Mouse (Mus musculus): ENCODE results near the gene Gfod1. TPM values are rescaled to one million over a fixed set of nuclear protein-coding genes. Genes with fewer than 3 reads are reported as not detected.
A peak's percentile ranks its signal among the peaks of the same experiment; 100 is the strongest.

Gene Gfod1
- total RNA-seq, 2 experiments from 2014 or later, result 108 to 112 TPM

- no peak for DNase-seq (ENCODE audit: low spot score in 2 of 2)
Observed at GRCm38 (mm10) chr13:43206118-43206683, 97.8 kb downstream of the Gfod1 start.

GRCm38 (mm10) chr13:43203641-43204040 is 100.3 kb downstream of the Gfod1 start:
- no peak for DNase-seq (ENCODE audit: low spot score in 2 of 2)

GRCm38 (mm10) chr13:43203234-43203633 is 100.7 kb downstream of the Gfod1 start:
- no peak for DNase-seq (ENCODE audit: low spot score in 2 of 2)

GRCm38 (mm10) chr13:43202351-43202750 is 101.6 kb downstream of the Gfod1 start:
- no peak for DNase-seq (ENCODE audit: low spot score in 2 of 2)

GRCm38 (mm10) chr13:43201033-43201432 is 102.9 kb downstream of the Gfod1 start:
- peak in 1 of 2 experiments; percentile 67 for DNase-seq (ENCODE audit: low spot score in 2 of 2)

GRCm38 (mm10) chr13:43200473-43200872 is 103.5 kb downstream of the Gfod1 start:
- no peak for DNase-seq (ENCODE audit: low spot score in 2 of 2)

GRCm38 (mm10) chr13:43199749-43200148 is 104.2 kb downstream of the Gfod1 start:
- DNase-seq (ENCODE audit: low spot score in 2 of 2), result peak in 1 of 2 experiments; percentile 69

- no peak for DNase-seq (ENCODE audit: low spot score in 2 of 2)
Observed at GRCm38 (mm10) chr13:43199282-43199681, 104.7 kb downstream of the Gfod1 start.

GRCm38 (mm10) chr13:43197187-43197586 is 106.8 kb downstream of the Gfod1 start:
- DNase-seq (ENCODE audit: low spot score in 2 of 2), result no peak

GRCm38 (mm10) chr13:43196000-43196399 is 108.0 kb downstream of the Gfod1 start:
- DNase-seq (ENCODE audit: low spot score in 2 of 2), result no peak

GRCm38 (mm10) chr13:43193932-43194331 is 110.0 kb downstream of the Gfod1 start:
- no peak for DNase-seq (ENCODE audit: low spot score in 2 of 2)

- no peak for DNase-seq (ENCODE audit: low spot score in 2 of 2)
Observed at GRCm38 (mm10) chr13:43193266-43193665, 110.7 kb downstream of the Gfod1 start.

- peak in 1 of 2 experiments; percentile 70 for DNase-seq (ENCODE audit: low spot score in 2 of 2)
Observed at GRCm38 (mm10) chr13:43191741-43192192, 112.2 kb downstream of the Gfod1 start.

GRCm38 (mm10) chr13:43191290-43191689 is 112.7 kb downstream of the Gfod1 start:
- no peak for DNase-seq (ENCODE audit: low spot score in 2 of 2)

GRCm38 (mm10) chr13:43187736-43188135 is 116.2 kb downstream of the Gfod1 start:
- DNase-seq (ENCODE audit: low spot score in 2 of 2), result no peak

GRCm38 (mm10) chr13:43183248-43184055 is 120.5 kb downstream of the Gfod1 start:
- no peak for DNase-seq (ENCODE audit: low spot score in 2 of 2)

GRCm38 (mm10) chr13:43182465-43183201 is 121.3 kb downstream of the Gfod1 start:
- DNase-seq (ENCODE audit: low spot score in 2 of 2), result peak; percentile 67 to 93

- no peak for DNase-seq (ENCODE audit: low spot score in 2 of 2)
Observed at GRCm38 (mm10) chr13:43181104-43181503, 122.9 kb downstream of the Gfod1 start.

- no peak for DNase-seq (ENCODE audit: low spot score in 2 of 2)
Observed at GRCm38 (mm10) chr13:43177317-43177716, 126.7 kb downstream of the Gfod1 start.

- no peak for DNase-seq (ENCODE audit: low spot score in 2 of 2)
Observed at GRCm38 (mm10) chr13:43176676-43177075, 127.3 kb downstream of the Gfod1 start.

GRCm38 (mm10) chr13:43173262-43173661 is 130.7 kb downstream of the Gfod1 start:
- DNase-seq (ENCODE audit: low spot score in 2 of 2), result peak; percentile 79 to 94

Data from layer of hippocampus, adult 18-20 months (tissue).